Mouse (Mus musculus) spleen, adult 2 months (tissue): ENCODE data around the gene Chst8. TPM values are rescaled to one million over a fixed set of nuclear protein-coding genes. Genes with fewer than 3 reads are reported as not detected.

ENCODE experiments used
- DNase-seq, 2 experiments: peaks; one replicate each; pipeline versions ENCODE4 v3.0.0 to v3.0.0-alpha.2; 2012 to 2021; ENCODE audit warnings: low spot score in 2 of 2, low read depth in 1 of 2
- H3K27ac ChIP-seq: fragments of 200-500 bp; 2 replicates; pipeline ENCODE4 v1.5.1; 2012; ENCODE audit warnings: low read length, inconsistent platforms; ENCODE audit not compliant: insufficient read depth
- H3K27me3 ChIP-seq: fragments of 200-500 bp; 2 replicates; pipeline ENCODE4 v1.6.1; 2012; ENCODE audit warnings: mild to moderate bottlenecking, moderate library complexity, low read length, inconsistent platforms; ENCODE audit not compliant: control insufficient read depth, insufficient read depth
- H3K36me3 ChIP-seq: fragments of 200-500 bp; 2 replicates; pipeline ENCODE4 v1.6.1; 2012; ENCODE audit warnings: mild to moderate bottlenecking, low read length, inconsistent platforms; ENCODE audit not compliant: control insufficient read depth, insufficient read depth
- H3K4me1 ChIP-seq: fragments of 200-500 bp; 2 replicates; pipeline ENCODE4 v1.6.1; 2011; ENCODE audit warnings: inconsistent platforms; ENCODE audit not compliant: control insufficient read depth, insufficient read depth, insufficient read length
- H3K4me3 ChIP-seq: fragments of 200-500 bp; 2 replicates; pipeline ENCODE4 v1.5.1; 2011; ENCODE audit warnings: mild to moderate bottlenecking, inconsistent platforms; ENCODE audit not compliant: insufficient read depth, insufficient read length; ENCODE audit errors: extremely low read depth
- CTCF ChIP-seq: fragments of 200-500 bp; IDR thresholded peaks from 2 replicates; pipeline ENCODE4 v1.5.1; 2011; ENCODE audit warnings: mild to moderate bottlenecking, inconsistent platforms; ENCODE audit not compliant: insufficient read depth, insufficient read length, insufficient replicate concordance; ENCODE audit errors: extremely low read depth
- POLR2A ChIP-seq: fragments of 200-500 bp; IDR thresholded peaks from 2 replicates; pipeline ENCODE4 v1.6.1; 2011; ENCODE audit warnings: low read depth, low read length, inconsistent platforms
- WGBS: fragments of 180-500 bp; shearing (Covaris S2); methylation state at CpG from one replicate; pipeline ENCODE4 v1.1.7; 2018; 5-methylcytosine and 5-hydroxymethylcytosine counted together
- polyA plus RNA-seq: library from polyadenylated mRNA; depleted of rRNA; stranded (reverse); fragments of >200 nt; gene quantifications from 2 replicates; pipeline ENCODE4 v1.2.3, GENCODE M21; 2012

Gene Chst8
- polyA plus RNA-seq, 1 experiment, result 1.6 TPM

- H3K27ac ChIP-seq, result no peak overlapping the region
Observed at GRCm38 (mm10) chr7:34699888-34700287, 112.6 kb downstream of the Chst8 start.

GRCm38 (mm10) chr7:34698221-34698620, 114.3 kb downstream of the Chst8 start:
- Histone ChIP-seq H3K4me3 (no peak overlapping the region), H3K27me3 (no peaks in the 10 kb centered on the region), H3K36me3 (no peaks in the 10 kb centered on the region), H3K27ac (no peak overlapping the region), H3K4me1 (no peaks in the 10 kb centered on the region)
- TF ChIP-seq POLR2A (no peak), CTCF (no peak)
- no peak for DNase-seq
- WGBS, result 86% methylated on average over 9 of the region's 9 CpGs

More at GRCm38 (mm10) chr7:34699888-34700287, 112.6 kb downstream of the Chst8 start:
- 71% methylated on average over 3 of the region's 3 CpGs for WGBS
- H3K27me3 ChIP-seq, result no peaks in the 10 kb centered on the region
- H3K4me1 ChIP-seq, result no peaks in the 10 kb centered on the region
- H3K4me3 ChIP-seq, result no peak overlapping the region
- no peaks in the 10 kb centered on the region for H3K36me3 ChIP-seq
- TF ChIP-seq POLR2A (no peak), CTCF (no peak)
- no peak for DNase-seq

GRCm38 (mm10) chr7:34696086-34696485, 116.4 kb downstream of the Chst8 start:
- H3K4me1 ChIP-seq, result no peaks in the 10 kb centered on the region
- H3K27ac ChIP-seq, result no peak overlapping the region
- WGBS, result 73% methylated on average over 9 of the region's 9 CpGs
- H3K27me3 ChIP-seq, result no peaks in the 10 kb centered on the region
- H3K36me3 ChIP-seq, result no peaks in the 10 kb centered on the region
- no peak overlapping the region for H3K4me3 ChIP-seq
- TF ChIP-seq CTCF (no peak), POLR2A (no peak)
- DNase-seq, result no peak

GRCm38 (mm10) chr7:34694898-34695297, 117.6 kb downstream of the Chst8 start:
- Histone ChIP-seq H3K4me1 (no peaks in the 10 kb centered on the region), H3K36me3 (no peaks in the 10 kb centered on the region), H3K27me3 (no peaks in the 10 kb centered on the region), H3K27ac (no peak overlapping the region), H3K4me3 (no peak overlapping the region)
- 89% methylated on average over 9 of the region's 9 CpGs for WGBS
- DNase-seq, result no peak
- TF ChIP-seq POLR2A (no peak), CTCF (no peak)

GRCm38 (mm10) chr7:34693916-34694315, 118.6 kb downstream of the Chst8 start:
- no peak for DNase-seq
- no peaks in the 10 kb centered on the region for H3K4me1 ChIP-seq
- TF ChIP-seq POLR2A (no peak), CTCF (no peak)
- H3K4me3 ChIP-seq, result no peak overlapping the region
- H3K27ac ChIP-seq, result no peak overlapping the region
- no peaks in the 10 kb centered on the region for H3K36me3 ChIP-seq
- WGBS, result 97% methylated on average over 13 of the region's 13 CpGs
- H3K27me3 ChIP-seq, result no peaks in the 10 kb centered on the region

GRCm38 (mm10) chr7:34693072-34693471, 119.4 kb downstream of the Chst8 start:
- no peak overlapping the region for H3K27ac ChIP-seq
- no peaks in the 10 kb centered on the region for H3K36me3 ChIP-seq
- WGBS, result 92% methylated on average over 4 of the region's 4 CpGs
- TF ChIP-seq CTCF, result no peak
- TF ChIP-seq POLR2A, result no peak
- no peaks in the 10 kb centered on the region for H3K4me1 ChIP-seq
- no peak overlapping the region for H3K4me3 ChIP-seq
- DNase-seq, result no peak
- H3K27me3 ChIP-seq, result no peaks in the 10 kb centered on the region

GRCm38 (mm10) chr7:34690111-34690510, 122.4 kb downstream of the Chst8 start:
- TF ChIP-seq CTCF, result no peak
- TF ChIP-seq POLR2A, result no peak
- Histone ChIP-seq H3K36me3 (no peaks in the 10 kb centered on the region), H3K27ac (no peak overlapping the region), H3K4me3 (no peak overlapping the region), H3K4me1 (no peaks in the 10 kb centered on the region), H3K27me3 (no peaks in the 10 kb centered on the region)
- no peak for DNase-seq
- WGBS, result 76% methylated on average over 13 of the region's 13 CpGs
